Mouse (Mus musculus): ENCODE results near the gene Dst.

Dst gene

DNA sequence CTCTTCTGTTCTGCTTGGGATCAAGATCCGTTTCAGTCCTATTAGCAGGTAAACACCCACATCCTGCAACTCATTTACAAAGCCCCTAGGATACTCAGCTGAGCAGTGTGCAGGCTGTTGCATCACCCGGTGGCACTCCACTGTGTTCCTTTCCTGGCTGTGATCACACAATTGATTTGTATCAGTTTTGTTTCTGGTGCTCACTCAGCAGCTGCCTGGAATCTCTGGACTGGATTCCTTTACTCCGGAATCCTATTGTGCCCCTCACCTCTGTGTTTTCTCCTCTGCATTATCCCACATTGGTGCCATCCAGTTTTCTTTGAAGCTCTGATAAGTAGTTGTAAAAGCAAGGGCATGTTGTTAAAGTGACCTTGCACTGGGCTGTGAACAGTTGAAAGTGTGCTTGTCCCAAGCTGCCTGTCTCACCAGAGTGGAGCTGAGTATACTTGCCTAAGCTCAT is 195.7 kb downstream of the Dst start:
- DNase-seq = peak; percentile 25

DNA sequence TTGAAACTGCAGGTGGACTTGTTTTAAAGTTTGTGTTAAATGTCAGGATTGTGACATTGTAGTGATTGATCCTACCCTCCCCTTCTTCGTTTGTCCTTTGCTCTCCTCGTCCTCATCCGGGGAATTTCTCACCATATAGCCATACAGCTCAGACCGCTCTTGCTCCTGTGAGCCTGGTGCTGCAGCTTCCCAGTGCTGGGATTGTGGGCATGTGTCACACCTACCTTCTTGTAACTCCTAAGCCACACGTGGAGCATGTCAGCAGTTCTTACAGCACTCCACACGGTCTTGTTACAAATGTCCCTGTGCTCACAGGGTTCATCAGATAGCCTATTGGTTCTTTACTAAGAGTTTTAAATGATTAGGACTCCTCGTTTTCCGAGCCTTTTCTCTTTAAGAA is 196.8 kb downstream of the Dst start:
- DNase-seq = no peak

DNA sequence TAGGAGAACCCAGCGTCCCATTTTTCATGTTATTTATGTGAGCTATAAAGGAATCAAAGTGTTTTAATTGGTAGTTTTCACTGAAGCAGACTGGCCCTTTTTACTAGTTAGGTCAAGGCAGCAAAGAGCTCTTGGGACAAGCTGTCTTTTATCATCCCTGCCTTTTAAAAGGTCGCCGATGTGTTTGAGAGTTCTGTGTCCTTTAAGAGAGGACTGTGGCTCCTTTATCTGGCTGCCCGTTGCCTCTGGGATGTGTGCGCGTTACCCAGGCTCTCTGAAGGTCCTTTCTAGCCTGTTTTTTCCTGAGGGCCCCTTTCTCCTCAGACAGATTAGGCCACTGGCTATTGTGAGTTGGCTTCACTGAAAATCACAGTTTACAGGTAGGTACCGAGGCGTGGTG is 198.6 kb downstream of the Dst start:
- no peak for DNase-seq

DNA sequence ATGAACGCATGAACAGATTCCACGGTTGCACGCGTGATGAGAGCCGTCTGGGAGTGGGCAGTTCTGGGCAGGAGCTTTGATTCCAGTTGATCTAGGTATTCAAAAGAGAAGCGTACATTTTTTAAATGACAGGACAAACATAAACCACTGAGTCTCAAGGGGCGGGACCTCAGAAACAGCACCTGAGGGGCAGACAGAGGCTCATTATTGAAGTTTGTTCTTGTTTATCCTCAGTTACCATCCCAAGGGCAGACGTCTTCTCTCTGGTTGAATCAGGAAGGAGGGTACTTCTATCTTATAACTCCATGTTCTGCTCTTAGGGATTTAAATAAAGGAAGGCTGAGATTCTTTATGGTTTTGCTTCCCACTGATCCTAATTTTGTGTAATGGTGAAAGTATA is 199.1 kb downstream of the Dst start:
- DNase-seq = no peak

DNA sequence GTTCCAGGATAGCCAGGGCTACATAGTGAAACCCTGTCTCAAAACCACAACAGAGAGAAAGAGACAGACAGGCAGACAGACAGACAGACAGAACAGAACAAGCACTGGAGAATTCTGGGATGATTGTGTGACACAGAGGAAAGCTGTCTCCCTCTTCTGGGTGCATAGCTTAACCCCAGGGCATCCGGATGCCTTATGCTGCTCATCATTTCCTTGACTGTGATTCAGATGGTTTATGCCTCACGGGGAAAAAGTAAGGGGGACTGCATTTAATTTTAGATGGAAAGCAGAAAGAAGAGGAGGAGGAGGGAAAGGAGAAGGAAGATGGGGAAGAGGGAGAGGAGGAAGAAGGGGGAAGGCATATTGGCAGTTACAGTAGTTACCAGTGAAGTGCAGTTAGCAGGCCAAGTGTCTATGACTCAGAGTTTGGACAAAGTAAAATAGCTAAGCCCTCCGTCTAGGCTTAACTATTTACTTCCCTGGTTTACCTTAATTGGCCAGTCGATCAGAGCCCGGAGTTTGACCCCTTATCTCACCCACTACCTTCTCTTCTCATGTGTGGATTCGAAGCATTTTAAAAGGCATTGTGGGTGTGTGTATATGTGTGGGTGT is 201.7 kb downstream of the Dst start:
- no peak for DNase-seq

DNA sequence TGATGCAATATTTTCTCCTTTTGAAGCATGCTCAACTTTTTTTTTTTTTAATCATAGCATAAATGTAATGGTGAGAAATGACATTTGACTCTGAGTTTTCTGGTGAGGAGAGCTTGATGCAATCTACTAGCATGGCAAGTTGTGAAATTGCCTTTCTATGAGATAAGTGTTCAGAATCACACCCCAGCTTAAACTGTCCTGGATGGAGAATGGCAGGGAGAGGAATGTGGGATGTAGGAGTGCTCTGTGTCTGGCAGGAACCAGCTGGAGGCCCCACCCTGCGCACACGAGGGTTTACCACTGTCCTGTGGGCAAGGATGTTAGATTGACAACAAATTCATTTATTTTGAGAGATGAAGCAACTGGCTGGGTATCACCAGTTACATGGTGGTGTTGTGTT is 202.8 kb downstream of the Dst start:
- DNase-seq = no peak

DNA sequence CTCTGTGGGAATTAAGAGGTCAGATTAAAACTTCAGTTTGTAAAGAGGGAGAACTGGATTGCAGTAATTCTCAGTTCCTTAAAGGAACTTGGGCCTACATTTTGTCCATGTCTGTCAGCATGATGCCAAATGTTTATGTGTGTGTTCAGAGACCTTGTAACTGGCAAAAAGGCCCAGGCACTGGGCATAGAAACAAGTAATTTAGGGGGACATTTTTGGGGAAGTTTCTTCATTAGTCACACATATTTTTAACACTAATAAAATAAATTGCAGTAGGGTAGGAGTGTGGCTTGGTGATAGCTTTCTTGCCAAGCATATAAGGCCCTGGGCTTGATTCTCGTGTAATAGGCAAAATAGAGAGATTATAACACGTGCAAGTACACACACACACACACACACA is 203.9 kb downstream of the Dst start:
- no peak for DNase-seq

DNA sequence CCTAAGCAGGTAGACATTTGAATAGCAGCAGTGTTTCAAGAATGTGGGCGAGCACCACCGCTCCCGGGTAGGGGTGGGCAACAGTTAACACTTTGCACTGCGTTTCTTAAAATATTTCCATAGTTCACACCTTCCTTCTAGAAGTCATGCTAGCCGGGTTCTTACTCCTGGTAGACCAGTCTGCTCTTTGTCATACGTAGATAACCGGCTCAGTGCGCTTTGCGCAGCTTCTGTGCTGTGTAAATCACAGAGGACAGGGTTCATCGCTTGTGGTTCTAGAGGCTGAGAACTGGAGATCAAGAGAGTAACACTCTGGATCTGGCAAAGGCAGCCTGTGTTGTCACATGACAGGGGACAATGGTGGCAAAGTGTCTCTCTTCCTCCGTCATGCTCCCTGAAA is 208.4 kb downstream of the Dst start:
- no peak for DNase-seq

DNA sequence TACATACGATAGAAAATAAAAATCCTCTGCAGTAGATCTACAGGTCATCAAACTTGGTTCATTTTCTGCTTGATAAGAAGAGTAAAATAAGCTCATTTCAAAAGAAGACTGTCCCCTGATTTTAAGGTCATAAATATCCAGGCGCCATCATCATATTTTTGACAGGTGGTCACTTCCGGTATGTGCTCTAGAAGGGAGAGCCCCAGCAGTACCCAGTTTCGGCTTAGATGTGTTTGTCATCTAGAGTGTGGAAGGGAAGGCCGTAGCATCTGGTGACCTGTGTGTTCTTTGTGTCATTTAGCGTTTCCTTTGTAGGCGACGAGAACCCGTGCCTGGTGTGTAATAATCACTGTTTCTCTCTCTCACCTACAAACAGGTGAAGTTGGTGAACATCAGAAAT is 209.0 kb downstream of the Dst start:
- no peak for DNase-seq

DNA sequence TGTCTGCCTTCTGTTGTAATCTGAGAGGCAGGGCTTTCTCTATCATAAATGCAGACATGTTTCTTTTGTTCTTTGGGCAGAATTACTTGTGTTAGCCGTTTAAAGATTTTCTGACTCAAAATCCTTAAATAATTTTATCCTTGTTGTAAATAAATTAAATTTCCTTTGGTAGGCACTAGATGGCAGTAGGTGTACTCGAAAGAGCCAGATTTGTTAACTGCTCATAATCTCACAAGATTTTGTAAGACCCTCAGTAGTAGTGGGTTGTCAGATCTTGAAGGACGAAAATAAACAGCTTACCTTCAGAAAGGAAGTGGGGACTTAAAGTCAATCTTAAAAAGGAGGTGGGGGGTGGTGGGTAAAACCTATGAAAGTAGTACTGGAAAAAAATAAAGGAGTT is 209.7 kb downstream of the Dst start:
- DNase-seq = no peak

DNA sequence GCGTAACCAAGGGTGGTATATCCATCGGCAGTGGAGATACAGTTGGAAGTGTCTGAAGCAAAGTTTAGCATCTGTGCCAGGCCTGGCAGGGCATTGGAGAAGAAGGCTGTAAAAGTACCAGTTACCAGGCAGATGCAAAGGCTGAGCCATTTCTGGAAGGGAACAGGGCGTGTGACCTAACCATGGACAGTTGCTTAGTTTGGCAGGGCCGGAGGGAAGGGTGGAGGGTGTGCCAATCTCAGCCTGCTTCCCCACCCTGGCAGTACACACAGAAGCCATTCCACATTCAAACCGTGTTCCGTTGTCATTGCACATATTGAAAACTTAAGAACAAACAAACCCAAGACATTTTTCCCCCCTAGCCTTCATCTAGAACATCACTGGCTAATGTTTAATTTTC is 212.0 kb downstream of the Dst start:
- DNase-seq = peak; percentile 35

DNA sequence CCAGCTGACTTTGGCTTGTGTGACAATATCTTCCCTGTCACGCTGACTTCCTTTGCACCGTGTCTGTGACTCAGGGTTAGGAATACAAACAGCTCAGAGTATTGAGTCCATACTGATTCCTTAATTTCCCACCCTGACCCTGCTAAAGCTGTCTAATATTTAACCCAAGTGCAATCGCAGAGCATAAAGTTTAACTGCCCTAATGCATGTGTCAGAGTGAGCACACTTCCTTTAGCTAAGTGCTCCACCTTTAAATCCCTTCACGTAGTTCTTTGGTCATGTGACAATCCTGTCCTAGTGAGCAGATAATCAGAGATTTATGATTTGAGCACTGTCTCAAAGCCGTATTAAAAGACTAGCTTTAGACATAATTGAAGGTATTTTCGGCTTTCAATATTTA is 212.6 kb downstream of the Dst start:
- no peak for DNase-seq

DNA sequence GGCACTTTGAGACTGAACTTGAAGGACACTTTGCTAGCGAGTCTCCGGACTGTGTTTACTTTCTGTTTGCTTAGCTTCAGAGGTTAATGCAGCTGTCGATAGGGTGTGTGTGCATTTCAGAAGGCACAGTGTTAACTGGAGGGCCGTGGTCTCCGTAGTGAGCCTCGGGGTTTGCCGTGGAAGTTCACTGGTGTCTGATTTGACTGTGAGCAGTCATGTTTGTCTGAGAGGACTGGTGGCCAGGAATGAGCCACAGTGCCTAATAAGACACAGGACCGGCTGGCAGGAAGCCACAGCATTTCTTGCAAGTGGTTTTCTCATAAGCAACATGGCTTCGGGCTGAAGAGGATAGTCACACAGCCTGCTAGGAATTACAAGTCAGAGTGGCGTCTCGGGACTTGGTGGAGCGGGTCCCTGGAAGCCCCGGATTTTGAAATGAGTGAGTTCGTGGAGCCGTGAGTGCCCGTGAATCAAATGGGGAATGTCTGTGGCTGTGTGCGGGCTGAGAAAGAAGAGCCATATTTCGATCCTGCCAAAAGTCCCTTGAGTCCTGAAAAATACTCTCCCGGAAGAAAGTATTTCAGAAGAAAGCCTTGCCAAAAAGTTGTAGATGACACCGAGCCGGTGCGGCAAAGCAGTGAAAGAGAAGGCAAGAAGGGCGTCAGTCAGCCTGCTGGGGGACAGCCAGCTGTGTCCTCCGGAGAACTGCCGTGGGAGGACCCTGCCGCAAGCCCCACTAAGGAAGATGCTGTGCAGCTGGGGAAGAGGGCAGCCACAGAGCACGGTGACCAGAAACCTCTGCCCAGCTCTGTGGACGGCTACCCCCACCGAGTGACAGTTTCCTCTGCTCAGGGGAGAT is 213.4 kb downstream of the Dst start:
- DNase-seq = peak; percentile 91

DNA sequence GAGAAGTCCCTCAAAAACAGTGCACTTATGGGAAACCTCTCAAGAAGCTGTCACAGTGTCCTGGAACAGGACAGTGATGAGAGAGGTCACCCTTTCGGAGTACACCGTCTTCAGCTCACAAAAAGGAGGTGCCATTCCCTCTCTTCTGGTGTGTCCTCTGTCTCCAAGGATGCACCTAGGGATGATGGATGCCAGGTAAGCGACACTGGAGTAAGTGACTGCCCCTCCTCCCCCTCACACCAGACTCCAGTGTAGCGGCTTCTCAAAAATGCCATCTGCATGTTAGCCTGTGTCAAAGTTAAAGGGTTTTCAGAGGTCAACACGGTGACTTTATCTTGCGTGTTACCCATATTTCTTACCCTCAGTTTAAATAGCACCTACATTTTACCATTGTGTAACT is 214.2 kb downstream of the Dst start:
- DNase-seq = no peak

DNA sequence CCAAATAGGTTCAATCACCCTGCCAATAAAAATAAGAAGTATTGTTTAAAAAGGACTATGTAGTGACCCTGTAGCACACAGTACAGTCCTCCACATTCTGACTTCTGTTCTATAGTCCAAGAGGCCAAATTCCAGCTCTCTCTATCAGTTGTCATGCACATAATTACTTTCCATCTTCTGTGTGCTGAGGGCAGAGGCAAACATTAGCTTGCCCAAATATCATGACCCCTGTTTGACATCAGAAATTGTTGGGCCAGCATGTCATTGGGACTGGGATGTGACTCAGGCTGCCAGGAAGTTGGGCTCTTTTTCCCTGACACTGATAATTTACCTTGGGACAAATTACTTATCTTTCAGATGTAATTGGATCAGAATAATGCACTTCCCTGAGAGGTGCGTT is 214.9 kb downstream of the Dst start:
- no peak for DNase-seq

DNA sequence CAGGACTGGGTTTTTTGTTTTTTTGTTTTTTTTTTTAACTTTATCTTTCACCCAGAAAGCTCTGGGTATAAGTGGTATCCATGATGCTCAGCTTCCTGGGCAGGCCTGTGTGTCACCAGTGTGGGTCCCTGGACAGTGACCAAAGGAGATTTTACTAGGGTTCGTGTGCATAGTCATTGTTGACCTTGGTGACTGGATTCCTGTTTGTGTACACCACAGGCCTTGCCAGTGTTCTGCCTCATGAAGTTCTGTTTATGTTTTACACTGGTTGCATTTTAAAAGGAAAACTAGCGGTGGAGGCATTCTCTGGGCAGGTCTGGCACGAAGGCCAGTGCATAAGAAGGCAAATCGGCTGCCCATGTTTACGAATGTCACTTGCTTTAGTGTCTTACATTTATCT is 215.3 kb downstream of the Dst start:
- DNase-seq = peak; percentile 33

DNA sequence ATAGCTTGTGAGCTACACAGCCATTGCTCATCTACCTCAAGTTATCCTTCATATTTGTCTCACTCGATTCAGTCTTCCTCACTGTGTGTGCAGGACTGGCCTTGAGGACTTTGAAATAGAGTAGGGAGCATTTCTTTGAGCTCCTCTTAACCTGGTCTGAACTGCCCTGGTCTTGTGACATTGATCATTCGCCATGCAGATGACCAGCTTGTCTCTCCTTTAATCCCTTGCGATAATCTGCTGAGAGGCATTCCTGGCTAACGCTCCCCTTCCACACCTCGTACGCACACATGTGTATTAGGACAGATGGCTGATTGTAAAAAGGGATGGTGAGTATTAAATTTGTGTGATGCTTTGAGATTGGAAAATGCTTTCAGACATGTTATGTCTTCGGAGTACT is 216.4 kb downstream of the Dst start:
- no peak for DNase-seq

DNA sequence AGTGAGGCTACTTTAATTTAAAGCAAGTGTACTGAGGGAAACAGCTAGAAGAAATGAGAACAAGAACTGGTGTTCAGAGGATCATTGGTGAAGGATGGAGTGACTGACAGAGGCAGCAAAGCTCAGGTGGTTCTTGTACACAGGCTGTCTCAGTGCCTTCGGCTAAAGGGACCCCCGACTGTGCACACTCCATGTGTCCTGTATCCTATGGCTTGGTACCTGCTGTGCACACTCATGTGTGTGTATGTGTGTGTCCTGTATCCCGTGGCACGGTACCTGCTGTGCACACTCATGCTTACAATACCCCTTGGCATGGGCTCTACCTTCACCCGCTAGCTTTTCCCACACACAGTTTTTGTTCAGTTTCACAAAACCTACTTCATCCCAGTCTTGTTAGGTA is 217.1 kb downstream of the Dst start:
- DNase-seq = no peak

DNA sequence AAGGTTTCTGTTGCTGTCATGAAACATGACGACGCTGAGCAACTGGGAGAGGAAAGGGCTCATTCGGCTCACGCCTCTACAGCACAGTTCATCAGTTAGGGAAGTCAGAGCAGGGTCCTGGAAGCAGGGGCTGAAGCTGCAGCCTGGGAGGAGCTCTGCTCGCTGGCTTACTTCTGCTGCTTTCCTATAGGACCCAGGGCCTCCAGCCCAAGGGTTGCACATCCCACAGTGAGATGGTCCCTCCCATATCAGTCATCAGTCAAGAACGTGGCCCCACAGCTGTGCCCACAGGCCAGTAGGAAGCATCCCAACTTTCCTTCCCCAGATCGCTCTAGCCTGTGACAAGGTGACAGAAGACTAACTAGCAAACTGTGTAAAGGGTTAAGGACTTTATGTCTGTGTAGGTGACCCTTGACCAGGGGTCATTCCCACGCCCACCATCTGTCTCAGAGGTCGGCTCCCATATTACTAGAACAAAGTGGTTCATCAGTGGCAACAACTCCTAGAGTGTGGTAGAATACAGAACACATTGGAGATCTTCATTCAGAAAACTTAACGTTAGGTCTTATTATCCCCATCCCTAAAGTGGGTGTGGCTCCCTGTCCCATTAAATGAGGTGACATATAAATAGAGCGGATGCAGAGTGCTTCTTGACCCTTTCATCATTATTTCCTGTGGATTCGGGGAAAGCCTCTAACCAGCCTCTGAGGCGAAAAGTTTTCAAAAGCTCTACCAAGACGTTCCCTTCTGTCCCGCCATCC is 219.9 kb downstream of the Dst start:
- DNase-seq = peak; percentile 57

DNA sequence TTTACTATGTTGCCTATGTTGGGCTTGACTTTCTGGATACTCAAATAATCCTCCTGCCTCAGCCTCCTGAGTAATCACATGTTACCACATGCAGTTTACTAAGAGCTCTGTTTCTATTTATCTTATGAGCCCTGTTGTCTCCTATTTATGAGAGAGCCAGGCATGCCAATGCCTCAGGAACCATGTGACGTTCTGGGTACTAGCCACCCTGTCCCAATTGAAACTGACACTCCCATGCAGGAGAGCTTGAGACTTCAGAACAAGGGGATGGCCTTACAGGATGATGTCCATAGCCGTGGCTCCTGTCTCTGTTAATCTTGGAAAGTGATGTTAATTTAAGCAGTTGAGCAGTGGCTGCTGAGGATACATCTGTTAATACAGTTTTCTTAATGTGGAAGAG is 220.8 kb downstream of the Dst start:
- no peak for DNase-seq

DNA sequence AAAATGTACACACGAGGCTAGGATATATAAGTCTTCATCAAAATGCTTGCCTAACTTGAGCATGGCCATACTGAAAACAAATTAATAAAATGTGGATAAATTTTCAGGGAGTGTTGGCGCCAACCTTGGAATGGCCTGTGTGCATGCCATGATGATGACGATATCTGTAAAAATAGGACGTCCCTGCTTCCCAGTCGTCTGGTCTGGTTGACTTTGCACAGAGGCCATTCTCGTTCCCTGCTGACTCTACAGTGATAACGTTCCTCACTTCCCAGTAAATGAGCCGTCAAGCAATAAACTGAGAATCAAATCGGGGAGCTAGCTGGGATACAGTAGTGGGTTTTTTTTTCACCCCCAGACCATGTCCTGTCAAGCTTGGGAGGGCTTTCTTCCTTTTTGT is 221.7 kb downstream of the Dst start:
- peak; percentile 39 for DNase-seq

DNA sequence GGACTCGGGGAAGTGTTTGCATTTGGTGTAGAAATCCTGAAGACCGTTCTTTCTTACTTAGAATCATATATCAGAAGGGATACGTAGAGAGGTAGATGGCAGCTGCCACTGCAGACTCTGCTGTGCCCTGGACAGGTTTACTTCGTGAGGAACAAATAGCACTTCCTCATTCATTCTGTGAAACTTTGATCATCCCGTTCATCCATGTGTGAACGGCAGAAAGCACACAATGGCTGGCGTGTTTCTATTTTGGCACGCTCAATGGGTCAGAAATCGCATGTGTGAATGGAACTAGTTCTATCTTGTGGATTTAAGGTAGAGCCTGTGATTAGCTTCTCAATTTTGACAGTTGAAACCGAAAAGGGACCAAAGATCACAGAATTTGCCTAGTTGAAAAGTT is 222.8 kb downstream of the Dst start:
- no peak for DNase-seq

DNA sequence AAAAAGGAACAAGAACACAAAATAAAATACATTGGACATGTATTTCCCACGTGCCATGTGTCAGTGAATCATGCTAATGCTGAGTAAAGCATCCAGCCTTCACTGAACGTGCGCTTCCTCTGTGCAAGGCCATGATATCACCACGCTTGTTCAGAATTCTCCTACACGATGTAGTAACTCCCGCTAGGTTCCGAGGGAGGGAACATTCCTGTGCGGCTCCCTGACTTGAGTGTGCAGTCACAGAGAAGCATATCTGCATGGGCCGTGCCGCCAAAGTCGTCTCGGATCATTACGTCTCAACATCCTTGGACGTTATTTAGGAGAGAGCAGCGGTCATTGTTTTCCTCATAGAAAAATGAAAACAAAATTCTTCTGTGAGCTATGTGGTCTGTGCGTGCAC is 224.8 kb downstream of the Dst start:
- peak; percentile 23 for DNase-seq

DNA sequence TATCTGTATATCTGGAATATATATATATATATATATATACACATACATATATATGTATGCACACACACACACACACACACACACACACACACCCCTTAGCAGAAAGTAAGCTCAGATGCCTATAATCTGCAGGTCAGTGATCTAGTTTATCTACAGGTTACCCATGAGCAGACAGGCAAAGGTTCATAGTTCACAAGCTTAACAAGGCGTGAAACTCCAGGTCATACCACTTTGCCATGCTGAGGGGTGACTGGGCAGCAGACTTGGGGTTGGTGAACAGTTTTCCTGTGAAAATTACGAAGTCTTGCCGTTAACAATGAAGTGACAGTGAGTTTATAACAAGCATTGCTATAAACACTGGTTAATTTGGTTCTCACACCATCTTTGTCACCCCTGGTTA is 227.5 kb downstream of the Dst start:
- DNase-seq = no peak

All from lung, postnatal 10 days (tissue).